Mouse (Mus musculus) CD4-positive, CD25-positive, alpha-beta regulatory T cell, adult 2 months (primary cell): ENCODE data around the gene Ces2g.

Source experiments
- DNase-seq: peaks from one replicate; pipeline ENCODE4 v3.0.0-alpha.2; 2012; ENCODE audit warnings: low read depth, low spot score

Gene Ces2g

DNA sequence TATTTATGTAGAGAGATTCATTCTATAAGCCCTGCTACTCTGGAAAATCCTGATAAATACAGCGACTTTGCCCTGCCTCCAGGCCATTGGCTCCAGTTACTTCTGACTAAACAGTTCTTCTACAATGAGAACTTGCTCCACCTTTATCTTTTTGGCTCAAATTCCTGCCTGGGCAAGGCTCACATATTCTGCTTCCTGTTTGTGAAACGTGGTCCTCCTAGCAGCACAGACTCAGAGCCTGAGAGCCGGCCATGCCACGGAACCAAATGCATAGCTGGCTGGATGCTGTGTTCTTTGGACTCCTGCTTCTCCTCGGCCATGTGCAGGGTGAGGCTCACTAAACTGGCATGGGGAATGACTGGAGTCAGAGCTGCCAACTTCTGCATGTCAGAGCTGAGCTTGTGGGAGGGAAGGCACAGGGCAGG lies at the start of gene Ces2g:
Gene Ces2g, plus strand, starts transcription at position 182 of the 425 bp plus-strand sequence.
- DNase-seq: no peak

DNA sequence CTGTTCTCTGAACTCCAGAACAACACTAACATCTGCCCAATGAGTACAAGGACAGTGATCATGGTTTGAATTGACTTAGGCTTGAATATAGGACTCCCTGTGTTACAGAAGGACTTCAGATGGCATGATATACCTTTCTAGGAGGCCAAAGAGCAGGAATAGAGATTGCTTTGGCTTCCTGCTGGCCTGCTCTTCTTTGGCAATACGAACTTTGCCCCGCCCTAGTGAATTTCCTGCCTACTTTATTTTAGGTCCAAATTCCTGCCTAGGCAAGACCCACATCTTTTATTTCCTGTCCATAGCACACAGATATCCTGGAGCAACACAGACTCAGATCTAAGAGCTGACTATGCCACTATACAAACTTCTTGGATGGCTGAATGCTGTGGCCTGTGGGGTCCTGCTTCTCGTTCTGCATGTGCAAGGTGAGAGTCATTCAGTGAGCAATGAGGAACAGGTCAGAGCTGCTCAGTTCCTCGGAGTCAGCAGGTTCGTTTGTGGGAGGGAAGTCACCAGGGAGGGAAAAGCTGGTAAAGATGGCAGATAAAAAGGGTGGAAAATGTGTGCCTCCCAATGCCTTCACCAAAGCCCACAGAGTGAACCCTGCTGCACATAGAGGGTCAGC lies 35.4 kb upstream of the Ces2g start, which contains the start of gene Ces2e:
Gene Ces2e, plus strand, starts transcription at position 289 of the 625 bp plus-strand sequence.
- no peak for DNase-seq

DNA sequence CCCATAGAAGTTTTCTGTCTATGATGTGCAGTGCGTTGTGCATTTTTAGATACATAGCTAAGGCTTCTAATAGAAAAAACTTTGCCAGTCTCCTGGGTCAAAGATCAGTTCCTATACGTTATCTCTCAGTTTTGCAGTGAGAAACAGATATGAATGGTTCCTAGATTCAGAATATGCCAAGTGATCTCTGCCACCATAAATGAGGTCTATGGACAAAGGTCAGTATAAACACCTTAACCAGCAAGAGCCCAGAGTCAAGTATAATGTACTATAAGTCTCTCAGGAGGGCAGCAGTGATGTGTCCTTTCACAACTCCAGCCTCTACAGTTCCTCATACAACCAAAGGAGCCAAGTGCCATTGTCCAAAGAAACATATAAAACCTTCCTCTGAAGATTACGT lies 34.2 kb upstream of the Ces2g start:
- no peak for DNase-seq

DNA sequence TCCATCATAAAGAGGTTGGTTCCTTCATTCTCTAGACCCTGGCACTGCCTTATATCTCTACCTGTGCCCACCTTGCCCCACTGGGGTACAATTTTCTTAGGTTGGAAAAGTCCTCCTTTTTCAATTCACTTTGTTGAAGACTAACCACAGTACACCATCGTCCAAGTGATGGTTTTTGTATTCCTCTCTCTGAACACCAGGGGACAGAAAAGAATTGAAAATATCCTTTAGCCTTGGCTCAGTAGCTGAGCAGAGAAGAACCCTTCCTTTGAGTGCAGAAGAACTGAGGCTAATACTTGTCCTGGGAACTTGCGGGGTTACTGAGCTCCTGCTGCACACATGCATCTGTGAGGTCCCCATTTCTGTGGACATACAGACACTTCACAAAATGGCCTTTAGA lies 16.9 kb upstream of the Ces2g start:
- DNase-seq: no peak

DNA sequence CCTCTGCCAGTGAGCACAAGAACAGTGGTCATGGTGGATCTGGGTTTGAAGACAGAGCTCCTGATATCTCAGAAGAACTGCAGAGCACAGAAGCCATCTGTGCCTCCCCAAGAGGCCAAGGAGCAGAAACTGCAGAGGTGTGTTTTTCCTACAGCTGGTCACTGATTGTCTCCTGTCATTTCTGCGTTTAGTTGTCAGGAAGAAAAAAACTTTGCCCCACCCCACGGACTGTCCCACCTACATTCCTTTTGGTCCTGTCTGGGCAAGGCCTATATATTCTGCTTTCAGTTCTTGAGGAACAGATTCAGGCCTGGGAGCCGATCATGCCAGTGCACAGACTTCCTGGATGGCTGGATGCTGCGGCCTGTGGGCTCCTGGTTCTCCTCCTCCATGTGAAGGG lies 14.5 kb upstream of the Ces2g start, which contains the start of gene Ces2f:
Gene Ces2f, plus strand, starts transcription at position 301 of the 400 bp plus-strand sequence.
- no peak for DNase-seq

DNA sequence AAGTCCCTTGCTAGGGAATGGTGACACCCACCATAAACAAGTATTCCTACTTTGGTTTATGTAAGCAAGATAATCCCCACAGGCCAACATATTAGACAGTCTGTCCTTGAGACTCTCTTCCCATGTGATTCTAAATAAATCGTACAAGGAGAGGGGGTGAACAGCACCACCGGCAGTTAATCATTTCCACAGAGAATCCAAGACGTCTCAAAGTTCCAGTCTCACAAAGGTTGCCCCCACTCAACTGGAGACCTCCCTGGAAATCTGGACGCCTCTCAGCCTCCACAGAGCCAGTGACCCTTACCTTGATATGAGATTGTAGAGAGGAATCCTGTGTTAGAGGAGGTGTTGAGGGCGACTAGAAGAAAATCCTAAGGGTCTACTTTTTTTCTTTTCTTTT lies 12.5 kb upstream of the Ces2g start:
- DNase-seq: no peak

DNA sequence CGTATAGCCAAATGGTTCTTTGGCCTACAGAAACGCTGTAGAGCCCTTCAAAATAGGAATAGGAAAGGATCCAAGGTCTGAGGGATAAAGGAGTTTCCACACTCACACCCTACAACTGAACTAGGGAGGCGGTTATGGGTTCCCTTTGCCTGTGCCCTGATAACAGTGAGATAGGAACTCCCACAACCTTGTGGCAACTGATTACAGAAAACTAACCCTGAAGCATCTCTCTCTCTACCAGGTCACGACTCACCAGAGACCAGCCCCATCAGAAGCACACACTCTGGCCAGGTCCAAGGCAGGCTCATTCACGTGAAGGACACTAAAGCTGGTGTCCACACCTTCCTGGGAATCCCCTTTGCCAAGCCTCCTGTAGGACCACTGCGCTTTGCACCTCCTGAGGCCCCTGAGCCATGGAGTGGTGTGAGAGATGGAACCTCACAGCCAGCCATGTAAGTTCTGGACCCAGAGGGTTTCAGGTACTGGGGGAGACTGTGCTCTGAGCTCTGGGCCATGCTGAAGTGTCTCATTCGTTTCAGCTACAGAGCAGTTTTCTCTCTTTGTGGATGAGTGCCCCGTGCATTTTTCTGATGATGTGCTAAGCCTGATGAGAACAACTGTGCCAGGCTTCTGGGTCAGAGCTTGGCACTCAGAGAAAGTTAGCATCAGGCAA lies 847 bp downstream of the Ces2g start:
- no peak for DNase-seq

DNA sequence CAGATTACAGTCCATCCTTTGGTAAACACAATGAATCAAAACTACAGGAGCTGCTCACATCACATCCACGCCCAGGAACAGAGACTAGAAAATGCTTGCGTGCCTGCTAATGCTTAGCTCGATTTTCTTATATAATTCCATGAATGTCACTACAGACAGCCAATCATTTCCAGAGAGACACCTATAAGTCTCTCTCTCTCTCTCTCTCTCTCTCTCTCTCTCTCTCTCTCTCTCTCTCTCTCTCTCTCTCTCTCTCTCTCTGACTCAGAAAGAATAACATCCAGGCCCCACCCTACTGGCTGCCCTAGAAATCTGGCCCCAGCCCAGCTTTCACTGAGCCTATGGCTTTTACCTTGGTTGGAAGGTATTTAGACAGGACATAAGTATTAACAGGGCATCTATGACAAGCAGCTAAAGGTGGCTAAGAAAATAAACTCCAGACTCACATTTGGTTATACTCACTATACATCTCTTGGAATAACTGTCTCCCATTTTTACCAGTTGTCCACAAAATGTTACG lies 1.9 kb downstream of the Ces2g start:
- no peak for DNase-seq

DNA sequence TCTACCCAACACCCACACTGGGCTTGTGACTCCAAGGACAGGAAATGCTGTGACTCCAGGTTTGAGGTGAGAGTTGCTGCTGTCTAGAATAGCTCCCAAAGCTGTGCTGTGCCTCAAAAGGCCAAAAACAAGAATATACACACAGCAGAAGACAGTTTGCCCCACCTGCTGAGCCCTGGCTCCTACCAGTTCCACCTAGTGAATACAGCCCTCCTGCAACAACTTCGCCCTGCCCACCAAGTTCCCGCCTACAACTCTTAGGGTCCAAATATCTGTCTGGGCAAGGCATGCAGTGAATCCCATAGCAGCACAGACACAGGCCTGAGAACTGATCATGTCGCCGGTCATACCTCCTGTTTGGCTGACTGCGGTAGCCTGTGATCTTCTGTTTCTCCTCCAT lies 22.6 kb downstream of the Ces2g start:
- DNase-seq: no peak

DNA sequence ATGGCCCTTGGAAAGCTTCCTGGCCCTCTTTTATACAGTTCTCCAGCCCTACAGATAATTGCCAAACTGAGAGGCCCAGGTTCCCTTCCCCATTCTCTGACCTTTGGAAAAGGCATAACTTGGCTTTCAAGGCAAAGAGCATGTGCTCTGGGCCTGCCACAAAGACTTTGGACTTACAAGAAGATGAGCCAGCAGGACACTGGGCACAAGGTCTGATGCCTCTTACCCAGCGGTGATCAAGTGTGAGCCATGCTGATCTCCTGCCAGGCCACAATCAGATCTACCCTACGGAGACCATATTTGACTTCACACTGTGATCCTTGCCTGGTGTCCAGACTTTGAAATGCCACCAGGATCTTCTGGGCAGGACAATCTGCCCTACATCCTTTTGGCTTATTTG lies 23.4 kb downstream of the Ces2g start:
- no peak for DNase-seq

DNA sequence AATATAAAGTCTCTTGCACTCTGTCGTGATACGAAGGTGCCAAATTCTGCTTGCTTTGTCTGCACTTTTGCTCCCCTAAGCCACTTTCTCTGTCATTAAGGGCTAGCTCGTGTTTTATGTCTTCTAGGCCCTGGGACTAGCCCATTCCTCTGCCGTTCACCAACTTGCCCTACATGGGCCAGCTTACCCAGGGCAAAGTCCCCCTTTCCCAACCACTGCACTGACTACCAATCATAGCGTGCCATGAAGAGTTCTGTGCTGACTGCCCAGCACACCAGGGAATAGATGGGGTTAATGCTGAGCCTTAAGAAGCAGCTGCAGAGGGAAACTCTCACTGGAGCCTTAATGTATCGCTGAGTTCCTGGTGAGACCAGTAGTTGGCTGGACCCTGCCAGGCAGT lies 36.7 kb downstream of the Ces2g start:
- DNase-seq: no peak

DNA sequence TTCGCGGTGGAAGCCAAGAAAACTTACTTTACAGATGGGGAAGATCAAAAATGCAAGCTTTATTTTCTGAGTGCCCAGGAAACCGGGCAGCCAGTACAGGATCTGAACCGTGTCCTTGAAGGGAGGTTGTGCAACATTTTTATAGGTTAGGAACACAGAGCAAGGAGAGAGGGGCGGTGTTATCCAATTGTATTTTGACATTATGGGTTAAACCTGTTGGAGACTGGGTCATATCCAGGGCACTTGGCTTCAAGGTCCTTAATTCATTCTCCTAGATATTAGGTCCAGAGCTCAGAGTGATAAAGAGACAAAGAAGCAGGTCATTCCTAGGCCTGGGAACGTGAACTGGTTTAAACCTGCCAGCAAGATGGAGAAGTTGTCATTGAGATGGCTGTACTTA lies 37.7 kb downstream of the Ces2g start:
- DNase-seq: no peak

DNA sequence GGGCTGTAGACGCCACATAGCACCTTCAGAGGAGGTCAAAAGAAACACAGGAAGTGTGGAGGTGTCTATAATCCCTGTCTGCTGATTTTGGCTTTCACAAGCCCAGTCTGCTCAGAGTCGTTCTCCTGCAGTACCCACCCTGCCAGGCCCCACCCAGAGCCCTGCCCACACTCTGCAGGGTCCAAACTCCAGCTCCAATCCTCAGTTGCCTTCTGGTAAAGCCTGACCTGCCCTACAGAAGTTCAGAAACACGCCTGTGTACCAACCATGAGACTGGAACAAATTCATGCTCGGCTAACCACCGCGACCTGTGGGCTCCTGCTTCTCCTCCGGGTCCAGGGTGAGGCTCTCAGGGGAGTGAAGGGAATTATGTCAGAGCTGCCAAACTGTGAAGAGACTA lies 39.1 kb downstream of the Ces2g start, which contains the start of gene Ces2h:
Gene Ces2h, plus strand, starts transcription at position 268 of the 400 bp plus-strand sequence.
- no peak for DNase-seq

DNA sequence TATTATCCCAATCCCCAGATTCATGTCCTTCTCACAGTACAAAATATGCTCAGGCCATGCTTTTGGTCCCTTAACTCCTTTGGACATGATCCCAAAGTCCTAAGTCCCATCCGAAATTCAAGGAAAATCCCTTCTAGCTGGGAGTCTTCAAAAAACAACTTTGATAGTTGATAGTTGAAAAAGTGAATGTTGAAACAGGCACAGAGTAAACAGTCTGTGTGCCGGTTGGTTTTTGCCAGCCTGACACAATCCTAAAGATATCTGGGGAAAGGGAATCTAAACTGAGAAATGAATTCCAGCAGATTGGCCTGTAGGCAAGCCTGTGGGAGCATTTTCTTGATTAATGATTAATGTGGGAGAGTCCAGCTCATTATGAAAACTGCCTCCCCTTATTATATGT lies 48.5 kb downstream of the Ces2g start:
- DNase-seq: no peak

DNA sequence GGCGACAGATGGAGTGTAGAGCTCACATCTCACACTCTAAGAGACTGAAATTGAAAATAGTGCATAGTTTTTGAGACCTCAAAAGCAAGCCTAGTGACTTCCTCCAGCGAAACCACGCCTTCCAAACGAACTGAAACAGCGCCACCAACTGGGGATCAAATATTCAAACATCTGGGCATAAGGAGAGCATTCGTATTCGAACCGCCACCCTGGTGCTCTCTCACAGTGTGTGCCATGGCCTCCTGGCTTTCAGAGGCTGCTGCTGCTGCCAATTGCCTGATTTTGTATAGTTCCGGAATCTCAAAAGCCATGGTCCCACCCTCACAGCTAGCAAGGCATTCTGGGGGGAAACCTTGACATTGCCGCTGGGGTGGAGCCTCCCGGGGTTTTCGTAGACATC lies 49.6 kb downstream of the Ces2g start:
- DNase-seq: peak; percentile 15

DNA sequence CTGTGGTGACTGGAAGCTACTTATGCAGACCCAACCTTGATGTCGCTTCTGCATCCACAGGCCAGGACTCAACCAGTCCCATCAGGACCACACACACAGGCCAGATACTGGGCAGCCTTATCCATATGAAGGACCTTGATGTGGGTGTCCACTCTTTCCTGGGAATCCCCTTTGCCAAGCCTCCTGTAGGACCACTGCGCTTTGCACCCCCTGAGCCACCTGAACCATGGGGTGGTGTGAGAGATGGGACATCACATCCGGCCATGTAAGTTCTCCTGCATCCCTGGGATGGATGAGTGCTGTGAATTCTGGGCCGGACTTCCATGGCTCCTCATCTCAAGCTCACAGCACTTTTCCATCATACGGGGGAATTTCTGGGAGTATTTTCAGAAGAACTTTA lies 52.9 kb downstream of the Ces2g start:
- no peak for DNase-seq
